Mouse (Mus musculus) urinary bladder, postnatal 36 days (tissue): ENCODE measurements around the gene Gm20388.

ENCODE experiments used
- DNase-seq, 2 experiments: peaks; one replicate each; pipeline ENCODE4 v3.0.0; 2022; ENCODE audit warnings: low spot score in 2 of 2, mixed read lengths in 1 of 2

Gene Gm20388

DNA sequence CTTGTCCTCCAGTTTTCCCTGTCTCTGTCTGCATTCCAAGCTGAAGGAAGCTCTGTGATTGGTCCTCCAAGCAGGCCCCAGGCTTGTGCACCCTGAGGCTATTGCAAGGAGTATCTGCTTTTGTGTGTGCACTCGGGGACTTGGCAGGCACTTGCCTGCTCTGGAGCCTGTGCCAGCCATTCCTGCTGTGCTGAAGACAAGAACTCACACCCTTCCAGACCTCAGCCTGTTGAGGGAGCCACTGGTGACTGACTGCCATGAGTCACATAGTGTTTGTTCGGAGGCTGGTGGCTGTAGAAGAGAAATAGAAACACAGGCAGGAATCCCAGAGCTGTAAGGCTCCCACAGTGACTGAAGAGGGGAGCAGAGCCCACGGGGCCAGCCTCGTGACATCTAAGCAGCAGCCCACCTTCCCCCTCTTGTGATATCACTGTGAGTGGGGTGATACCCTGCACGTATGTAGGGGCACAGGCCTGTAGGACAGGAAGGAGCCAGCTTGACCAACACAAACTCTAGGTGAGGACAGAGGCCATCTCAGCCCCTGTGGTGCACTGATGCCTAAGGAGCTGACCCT, 50.0 kb downstream of the Gm20388 start:
- peak; percentile 37 to 54 for DNase-seq

DNA sequence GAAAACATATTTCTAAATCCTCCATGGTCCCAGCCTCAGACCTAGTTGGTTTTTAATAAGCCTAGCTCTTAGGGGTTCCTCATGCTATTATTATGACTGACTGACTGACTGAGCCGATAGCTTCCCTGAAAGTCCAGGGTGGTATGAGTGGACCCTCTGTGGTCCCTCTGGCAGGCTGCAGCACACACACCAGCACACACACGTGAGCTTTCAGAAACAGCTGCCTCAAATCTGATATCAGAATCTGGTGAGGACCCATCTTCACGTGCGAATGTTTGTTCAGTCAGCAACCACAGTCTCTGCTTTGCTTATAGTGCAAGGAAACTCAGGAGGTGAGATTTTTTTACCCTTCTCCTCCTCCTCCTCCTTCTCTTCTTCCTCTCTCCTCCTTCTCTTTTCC, 54.2 kb downstream of the Gm20388 start:
- DNase-seq = no peak

DNA sequence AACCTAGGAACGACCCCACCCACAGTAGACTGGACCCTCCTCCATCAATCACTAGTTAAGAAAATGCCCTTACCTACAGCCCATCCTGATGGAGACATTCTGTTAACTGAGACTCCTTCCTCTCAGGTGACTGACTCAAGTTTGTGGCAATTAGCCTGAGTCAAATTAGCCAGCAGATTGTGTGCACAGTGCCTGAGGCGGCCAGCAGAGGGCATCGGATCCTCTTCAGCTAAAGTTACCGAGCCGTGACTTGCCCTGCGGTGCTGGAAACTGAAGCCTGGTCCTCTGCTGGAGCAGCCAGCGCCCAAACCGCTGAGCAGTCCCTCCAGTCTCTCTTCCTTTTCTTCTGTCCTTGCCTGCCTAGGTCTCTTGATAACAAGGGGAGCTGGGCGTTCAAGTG, 56.8 kb downstream of the Gm20388 start:
- DNase-seq = no peak

DNA sequence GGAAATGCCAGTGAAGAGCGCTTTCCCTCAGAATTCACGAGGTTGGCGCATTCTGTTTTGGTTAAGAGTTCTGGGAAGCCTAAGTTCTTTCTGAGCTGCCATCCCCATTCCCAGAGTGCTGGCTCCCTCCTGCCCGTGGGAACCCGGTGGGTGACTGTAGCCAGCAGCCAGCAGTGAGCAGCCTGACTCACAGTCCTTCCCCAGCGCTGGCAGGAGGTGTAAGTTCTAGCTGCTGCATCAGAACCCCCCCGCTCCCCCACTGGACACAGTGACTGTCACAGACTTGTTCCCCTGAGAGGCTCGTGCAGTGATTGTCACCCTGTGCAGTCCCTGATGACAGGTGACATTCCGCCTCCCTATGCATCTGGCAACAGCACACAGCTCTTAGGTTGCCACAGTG, 59.5 kb downstream of the Gm20388 start:
- DNase-seq = no peak

DNA sequence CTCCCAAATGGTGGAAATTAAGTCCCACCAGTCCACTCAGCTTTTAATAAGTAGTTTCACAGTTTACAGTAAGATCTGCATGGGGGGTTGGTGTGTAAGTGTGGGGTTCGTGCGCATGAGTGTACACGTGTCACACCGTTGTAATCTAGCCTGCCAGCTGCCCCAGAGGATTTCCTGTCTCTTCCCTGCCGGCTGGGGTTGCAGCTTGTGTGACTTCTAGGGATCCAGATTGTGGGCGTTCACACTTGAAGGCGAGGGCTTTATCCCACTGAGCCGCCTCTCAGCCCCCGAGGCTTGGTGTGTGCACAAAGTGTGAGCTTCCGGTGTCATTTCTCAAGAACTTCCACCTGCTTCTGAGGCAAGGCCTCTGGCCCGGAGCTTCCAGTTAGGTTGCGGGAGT, 61.9 kb downstream of the Gm20388 start:
- DNase-seq = no peak

DNA sequence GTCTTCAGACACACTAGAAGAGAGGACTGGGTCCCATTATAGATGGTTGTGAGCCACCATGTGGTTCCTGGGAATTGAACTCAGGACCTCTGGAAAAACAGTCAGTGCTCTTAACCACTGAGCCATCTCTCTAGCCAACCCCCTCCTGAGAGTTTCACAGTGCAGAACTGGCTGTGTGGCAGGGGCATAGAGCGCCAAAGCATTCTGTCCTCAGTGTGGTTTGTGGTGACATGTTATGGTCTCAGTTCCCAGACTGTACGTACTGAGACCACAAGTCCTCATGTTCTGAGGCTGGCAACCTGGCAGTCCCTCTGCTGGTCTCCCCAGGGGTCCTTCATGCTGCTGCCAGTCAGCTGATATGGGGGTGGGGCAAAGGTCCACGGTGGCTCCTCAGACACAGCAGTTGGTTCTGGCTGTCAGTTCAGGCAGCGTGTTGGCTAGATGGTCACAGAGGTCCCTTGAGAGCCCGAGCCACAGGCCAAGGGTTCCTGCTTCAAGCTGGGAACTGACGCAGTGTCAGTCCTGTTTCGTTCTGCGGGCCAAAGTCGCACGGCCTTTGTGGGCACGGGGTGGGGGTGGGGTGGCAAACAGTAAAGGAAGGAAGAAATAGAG, 68.2 kb downstream of the Gm20388 start:
- DNase-seq = no peak

DNA sequence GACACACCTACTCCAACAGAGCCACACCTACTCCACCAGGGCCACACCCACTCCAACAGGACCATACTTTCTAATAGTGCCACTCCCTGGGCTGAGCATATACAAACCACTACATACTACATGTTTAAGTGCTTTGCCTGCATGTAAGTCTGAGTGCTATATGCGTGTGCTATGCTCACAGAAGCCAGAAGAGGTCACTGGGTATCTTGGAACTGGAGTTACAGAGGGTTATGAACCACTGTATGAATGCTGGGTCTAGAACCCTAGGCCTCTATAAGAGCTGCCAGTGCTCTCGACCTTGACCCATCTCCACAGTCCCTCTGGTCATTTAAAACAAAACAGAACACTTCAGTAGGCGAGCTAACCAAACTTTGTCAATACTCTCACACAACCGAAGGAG, 70.6 kb downstream of the Gm20388 start:
- DNase-seq = no peak

DNA sequence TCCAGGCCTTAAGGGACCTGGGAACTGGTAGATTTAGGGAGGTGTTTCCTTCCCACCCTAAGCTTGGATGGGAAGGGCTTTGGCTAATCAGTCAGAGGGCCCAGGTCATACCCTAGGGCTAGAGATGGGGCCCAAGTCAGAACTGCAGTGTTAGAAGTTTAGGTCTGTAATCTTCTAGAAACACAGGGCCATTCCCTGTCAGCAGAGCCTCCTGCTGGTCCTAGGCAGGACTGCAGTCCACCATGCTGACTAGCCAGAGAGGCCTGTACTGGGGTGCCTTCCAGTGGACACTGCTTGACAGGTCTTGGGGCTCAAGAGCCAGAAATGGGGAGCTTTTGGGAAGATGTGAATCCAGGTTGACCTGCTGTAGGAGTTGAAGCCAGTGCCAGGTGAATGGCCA, 73.4 kb downstream of the Gm20388 start:
- DNase-seq = no peak

DNA sequence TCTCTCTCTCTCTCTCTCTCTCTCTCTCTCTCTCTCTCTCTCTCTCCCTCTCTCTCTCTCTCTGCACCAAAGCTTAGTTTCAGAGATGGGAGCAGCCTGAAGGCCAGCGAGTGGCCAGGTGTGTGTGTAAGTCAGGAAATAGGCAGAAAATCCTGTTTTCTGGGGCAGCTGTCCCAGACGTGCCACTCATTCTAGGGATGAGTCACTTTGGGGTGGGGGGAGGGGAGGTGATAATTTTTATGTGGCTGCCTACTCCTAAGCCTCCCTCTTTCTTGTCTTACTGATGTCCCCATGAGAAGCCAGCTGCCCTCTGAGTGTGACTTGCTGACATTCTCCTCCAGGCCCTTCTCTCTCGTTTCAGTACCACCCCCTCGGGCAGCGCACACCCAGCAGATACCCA, 75.5 kb downstream of the Gm20388 start:
- DNase-seq = no peak

DNA sequence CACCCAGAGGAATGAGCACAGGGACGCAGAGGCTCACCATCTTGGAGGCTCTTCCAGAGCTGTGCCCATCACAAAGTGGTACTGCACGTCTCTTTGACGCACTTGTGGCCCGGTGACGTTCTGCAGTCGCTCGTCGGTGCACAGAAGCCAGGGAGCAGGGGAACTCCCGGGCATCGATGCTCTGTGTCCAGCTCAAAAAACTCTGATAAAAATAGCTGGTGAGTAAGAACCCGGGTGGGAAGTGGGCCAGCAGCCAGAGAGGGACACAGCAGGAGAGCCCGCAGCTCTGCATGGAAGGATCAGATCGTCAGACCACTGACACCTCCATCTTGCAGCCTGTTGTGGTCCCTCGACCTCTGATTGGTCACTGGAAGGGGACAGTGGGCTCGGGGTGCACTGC, 77.4 kb downstream of the Gm20388 start:
- no peak for DNase-seq

DNA sequence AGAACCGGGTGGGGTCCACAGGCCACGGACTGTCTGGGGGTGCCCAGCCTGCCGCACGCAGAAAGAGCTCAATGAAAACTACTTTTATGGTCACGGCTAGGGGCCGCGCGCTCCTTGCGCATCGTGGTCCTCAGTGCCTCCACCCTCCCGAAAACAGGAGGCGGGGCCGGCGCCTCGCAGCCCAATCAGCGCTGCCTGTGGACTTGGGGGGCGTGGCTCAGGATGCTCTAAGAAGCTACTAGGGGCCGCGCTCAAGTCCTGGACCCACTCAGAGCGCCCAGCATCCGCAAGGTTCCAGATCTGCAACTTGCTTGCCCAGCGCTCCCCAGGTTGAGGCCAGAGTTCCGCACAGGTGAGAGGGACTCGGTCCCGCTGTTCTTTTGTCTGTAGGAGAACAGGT, 81.6 kb downstream of the Gm20388 start, which contains the start of gene Crispld2:
Gene Crispld2, plus strand, starts transcription at position 190 of the 400 bp plus-strand sequence.
- DNase-seq = peak; percentile 66 to 83

DNA sequence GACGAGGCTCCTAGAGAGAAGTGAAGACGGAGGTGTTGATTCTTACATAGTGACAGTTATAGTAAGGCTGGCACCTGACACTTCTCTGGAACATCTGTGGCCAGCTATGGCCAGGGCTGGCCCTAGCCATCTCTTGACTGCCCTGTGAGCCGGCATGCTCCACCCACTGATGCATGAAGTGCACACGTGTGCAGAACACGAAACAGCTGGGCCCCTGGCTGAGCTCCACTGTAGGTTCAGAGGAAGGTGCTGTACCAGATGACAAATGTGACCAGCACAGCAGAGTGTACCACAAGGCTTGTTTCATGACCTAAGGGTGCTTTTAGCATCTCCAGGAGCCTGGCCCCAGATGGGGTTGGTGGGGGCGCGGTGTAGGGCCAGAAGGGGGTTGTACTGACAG, 83.5 kb downstream of the Gm20388 start:
- DNase-seq = no peak

DNA sequence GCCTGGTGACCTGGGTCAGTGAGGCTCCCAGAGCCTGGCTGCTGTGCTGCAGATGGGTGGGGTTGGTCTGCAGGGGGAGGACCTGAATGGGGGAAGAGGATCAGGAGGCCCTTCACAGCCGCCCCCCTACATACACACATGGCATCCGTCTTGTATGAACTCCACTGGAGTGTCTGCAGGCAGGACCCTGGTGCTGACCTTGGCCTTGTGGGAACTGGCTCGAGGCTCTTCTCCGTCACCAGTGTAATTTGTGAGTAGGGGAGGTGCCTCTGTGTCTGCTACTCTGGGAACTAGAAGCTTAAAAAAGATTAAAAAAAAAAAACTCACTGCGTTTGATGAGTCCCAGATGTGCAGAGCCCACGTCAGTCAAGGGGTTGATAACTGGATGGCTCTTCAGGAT, 83.9 kb downstream of the Gm20388 start:
- no peak for DNase-seq

DNA sequence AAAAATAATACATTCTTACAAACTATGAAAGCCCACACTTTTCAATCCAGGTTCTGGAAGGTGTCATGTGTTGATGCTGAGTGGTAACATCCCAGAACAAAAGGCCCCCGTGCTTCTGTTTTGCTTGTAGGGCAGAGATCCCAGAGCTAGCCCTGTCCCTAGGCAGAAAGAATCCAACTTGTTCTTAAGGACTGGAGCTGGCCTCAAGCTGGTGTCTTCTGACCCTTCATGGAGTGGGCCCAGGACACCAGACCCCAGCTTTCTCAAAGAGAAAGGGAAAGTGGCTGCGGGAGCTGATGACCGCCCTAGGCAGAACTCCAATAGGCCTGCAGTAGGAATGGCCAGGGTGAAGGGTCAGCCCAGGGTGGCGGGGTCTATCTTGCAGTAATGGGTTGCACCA, 86.6 kb downstream of the Gm20388 start:
- DNase-seq = no peak

DNA sequence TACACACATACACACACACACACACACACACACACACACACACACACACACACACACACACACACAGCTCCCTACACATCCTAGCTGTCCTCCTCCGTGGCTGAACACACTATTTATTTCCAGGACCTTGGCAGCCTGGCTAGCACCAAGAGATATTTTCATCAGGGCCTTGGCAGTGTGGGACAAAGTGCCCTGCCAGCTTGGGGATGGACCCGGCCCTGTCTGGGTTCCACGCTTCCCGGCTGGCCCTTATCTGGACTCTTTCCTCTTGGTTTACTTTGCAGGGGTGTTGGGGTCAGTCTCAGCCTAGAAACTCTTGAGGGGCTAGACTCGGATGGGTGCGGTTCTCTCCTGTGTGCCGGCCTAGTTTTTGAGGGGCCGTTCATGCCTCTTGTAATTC, 89.8 kb downstream of the Gm20388 start:
- no peak for DNase-seq

DNA sequence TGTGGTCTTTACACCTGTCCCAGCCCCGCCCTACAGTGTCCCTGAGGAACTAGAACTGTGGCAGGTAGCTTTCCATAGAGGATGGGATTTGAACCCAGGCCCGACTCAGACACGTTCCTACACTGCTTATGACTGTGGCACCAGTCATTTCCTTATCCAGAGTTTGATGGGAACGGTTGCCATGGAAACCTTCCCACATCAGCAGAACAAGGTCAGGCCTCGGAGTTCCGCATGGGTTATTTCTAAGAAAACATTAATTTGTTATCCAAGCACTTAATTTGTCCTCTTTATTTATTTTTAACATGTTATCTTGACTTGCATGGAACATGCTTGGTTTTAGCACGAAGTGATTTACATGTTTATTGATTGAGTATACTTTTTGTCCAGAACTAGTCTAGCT, 91.1 kb downstream of the Gm20388 start:
- no peak for DNase-seq

DNA sequence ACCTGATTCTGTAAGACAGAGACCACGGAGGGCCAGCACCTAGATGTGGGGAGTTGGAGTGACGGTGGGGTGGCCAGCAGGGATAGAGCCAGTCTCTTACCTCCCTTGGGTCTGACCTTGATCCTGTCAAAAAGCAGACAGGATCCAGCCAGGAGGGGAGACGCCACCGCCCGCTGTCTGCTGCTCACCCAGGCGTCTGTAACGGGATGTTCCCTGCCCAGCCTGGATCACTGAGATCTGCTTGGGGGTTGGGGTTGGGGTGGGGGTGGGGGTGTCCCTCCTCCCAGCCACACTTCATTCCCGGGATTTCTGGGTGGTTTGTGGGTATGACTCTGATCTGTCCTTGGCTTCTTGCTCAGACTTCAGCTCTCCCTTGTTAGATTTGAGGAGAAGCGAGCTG, 91.7 kb downstream of the Gm20388 start:
- DNase-seq = no peak

DNA sequence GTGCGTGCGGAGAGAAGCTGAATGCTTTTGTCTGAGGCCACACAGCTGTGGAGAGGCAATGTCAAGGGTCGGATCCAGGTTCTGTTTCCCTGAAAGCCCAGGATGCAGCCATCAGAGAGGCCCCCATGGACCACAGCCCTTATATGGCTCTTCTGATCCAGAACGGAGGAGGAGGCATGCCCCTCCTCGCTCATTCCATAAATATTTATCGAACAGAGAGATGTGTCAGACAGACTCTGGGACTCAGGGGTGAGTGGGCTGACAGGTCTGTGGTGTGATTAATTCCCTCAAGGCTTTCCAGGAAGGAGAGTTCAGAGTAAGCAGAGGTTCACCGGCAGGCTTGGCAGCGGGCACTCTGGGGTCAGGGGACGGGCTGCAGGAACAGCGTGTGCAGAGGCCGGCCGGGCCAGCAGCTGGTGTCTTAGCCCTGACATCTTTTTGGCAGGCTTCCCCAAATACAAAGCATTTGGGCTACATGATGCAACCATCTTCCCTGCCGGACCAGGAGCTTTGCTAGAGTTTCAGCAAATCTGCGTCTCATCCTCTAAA, 93.6 kb downstream of the Gm20388 start:
- peak in 1 of 2 experiments; percentile 76 for DNase-seq

DNA sequence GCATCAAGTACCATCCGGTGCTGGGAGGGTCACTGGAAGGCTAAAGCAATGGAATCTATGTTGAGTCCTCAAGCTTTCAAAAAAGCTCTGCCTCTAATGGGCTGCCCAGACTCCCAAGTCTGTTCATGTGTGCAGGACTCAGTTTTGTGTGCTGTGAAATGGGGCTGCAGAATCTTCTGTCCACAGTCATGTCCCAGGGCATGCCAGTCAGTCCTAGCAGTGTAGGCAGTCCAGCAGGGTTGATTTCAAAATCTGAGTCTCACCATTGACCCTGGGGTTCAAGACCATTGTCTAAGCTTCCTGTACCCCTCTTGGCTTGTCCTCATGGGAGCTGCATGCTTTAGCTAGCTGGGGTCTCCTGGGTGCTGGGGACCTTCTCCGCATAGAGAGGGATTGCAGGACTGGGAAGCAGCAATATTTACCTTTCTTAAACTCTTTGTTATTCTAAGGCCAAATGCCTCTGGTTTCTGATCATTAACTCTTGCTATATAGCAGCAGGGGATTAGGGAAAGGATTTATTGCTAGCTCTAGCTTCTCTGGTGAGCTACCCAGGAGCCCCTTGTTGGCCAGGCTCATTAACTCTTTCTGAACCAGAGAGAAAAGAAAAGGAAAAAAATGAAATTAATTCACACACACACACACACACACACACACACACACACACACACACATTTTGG, 94.2 kb downstream of the Gm20388 start:
- no peak for DNase-seq

DNA sequence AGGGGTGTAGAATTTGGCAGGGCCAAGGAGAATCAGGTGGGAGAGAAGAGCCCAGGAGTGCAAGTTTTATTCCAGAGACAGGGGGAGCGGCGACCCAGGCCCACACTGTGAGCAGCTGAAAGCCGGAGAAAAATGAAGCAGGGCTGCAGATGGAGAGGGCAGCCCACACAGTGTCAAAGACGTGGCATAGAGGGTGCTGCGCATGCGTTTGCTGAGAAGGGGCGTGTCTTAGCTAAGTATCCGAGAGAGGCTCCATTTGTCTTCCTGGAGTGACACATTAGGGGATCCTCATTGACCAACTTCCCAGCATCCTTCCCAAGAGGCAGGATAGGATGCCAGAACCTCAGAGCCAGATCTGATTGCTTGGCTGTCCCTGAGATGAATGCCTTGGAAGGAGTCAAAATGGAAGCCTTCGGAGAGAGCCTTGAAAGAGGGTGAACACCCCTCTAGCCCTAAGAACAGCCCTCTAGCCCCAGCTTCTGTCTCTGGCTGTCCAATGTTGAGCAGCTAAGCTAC, 96.1 kb downstream of the Gm20388 start:
- no peak for DNase-seq

DNA sequence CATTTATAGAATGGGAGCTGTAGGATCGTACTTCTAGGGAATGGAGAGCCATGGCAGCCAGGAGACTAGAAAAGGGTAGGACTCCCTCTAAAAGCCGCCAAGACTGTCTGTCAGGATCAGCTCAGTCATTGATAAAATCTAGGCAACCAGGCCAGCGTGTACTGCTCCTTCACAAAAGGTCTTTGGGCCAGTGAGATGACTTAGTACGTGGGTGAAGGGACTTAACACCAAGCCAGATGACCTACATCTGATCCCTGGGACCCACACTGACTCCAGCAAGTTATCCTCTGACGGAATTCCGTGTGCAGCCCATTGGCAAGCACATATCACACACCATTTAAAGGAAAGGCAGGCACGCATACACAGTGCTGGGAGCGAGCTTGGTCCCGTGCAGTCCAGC, 96.5 kb downstream of the Gm20388 start:
- DNase-seq = no peak

DNA sequence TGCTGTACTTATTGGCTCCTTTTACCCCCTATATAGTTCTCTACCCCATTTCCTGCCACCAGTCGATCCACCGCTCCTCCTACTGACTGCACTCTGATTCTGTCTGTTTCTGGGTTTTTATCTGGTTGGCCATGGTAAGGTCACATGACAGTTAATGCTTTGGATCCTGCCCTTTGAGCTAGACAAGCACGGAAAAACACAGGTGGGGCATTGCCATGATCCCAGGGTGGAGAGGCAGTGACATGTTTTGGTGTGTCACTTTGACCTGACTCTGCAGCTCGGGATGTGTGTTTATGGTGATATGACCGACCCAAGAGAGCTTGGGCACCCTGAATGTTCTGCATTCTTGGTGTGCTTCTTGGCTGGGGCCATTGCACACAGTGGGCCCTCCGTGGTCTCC, 98.6 kb downstream of the Gm20388 start:
- DNase-seq = no peak

DNA sequence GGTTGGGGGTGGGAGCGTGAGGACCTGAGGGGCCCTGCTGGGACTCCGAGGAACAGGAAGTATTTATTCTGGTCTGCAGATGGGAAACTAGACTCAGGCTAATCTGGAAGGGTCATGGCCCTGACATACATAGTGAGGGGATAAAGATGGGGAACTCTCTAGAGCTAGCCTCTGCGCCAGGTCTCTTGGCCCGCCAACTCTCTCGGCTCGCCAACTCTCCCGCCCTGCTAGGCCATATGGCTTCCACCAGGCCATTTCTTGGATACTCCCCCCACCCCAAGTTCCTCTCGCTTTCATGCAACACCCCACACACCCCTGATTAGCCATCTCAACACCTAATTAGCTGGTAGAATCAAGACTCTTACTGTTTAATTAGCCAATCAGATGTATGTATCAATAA, 101.8 kb downstream of the Gm20388 start:
- DNase-seq = no peak
